Mouse (Mus musculus) megakaryocyte-erythroid progenitor cell, adult 5 weeks (primary cell): ENCODE measurements around the gene Prkcg. TPM values are rescaled to one million over a fixed set of nuclear protein-coding genes. Genes with fewer than 3 reads are reported as not detected.

Experiments used
- polyA plus RNA-seq: library from polyadenylated mRNA; stranded (reverse); fragments of >175 nt; gene quantifications from 2 replicates; pipeline ENCODE4 v1.2.3, GENCODE M21; 2012

Prkcg gene
- 1.00 and 1.2 TPM in 2 replicates for polyA plus RNA-seq

DNA sequence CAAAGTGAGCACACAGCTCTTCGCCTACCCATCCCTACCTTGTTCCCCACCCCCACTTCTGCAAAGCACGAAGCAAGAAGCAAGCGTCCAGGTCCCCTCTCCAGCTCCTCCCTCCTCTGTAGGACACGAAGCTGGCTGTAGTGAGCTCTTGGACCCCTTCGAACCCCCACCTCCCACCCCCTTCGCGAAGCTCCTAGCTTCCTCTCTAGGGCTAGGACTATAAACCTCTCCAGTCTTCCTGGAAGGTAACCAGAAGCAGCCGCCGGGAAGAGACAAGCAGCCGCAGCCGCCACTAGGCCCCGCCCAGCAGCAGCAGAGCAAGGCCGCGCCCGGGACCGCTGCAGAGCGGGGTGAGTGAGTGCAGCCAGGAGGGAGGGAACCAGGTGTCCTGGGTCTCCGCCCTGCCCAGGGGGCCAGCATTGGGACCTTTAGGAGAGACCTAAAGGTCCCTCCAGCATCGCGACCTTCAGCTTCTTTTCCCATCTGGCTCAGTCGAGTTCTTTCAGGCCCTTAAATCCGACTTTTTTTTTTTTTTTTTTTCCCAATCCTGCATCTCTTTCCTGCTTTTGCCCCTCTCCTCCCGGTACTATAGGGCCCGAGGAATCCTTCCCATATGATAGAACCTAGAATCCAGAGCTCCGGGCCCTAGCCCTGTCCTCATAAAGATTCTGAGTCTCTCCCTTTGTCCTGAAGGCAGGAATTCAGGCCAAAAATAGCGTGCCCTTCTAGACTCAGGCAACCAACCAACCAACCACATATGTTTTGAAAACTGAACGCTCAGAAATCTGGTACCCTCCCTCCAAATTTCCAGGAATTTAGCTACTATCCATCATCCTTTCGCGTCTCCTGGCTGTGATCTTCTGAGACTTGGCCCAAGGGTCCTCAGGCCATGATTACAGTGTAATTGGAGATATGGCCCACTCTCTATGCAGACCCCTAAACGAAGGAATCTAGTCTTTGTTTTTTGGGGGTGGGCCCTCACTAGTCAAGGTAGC, at the start of gene Prkcg, which contains the start of gene Myadm:
TSS of gene Prkcg (plus strand) at position 204 of the 995 bp plus-strand sequence.
TSS of gene Myadm (plus strand) at position 105 of the 995 bp plus-strand sequence.

DNA sequence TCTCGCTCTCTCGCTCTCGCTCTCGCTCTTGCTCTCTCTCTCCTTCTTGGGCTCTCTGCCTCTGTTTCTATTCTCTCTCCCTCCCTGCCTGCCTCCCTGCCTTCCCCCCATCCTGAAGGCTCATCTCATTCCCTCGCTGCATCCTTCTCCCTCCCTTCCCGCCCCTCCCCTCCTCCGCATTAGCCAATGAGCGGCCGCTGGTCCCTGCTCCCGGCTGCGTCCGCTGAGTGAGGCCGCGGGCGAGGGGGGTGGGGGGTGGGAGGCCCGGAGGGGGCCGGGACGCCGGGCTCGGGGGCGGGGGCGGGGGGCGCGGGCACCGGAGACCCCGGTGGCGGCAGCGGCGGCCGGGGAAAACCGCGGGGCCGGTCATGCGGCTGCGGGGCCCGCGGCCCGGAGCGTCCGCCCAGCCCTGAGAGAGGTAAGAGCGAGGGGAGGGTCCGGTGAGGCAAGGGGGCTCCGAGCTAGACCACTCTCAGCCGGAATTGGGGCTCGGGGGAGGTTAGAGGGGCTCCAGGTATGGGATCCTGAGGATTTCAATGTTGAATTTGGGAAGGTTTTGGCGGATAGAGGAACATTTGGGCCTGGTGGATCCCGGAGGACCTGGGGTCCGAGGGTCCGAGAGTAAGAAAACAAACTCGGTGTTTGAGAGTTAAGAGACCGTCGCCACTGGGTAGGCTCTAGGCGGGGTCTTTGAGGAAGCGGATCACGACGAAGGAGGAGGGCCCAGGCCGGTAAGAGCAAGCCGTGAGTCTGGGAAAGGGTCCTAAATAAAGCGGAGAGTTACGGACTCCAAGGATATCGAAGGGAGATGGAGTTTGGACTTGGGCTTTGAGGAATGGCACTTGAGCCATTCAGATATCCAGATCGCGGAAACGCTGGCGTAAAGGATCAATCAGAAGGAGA, 43.9 kb downstream of the Prkcg start, which contains the start of gene Cacng7:
TSS of gene Cacng7 (plus strand) at position 337 of the 903 bp plus-strand sequence.

Other genes starting within 250 kb of the Prkcg start
- gene AU018091, start 120.0 kb upstream of the Prkcg start, polyA plus RNA-seq: not detected in 2 replicates
- gene Nlrp12, start 39.4 kb upstream of the Prkcg start, polyA plus RNA-seq: 0.06 and 0.33 TPM in 2 replicates
- gene Myadm, start 99 bp upstream of the Prkcg start, polyA plus RNA-seq: 3.7 TPM in 2 replicates
- 0.05 TPM in 1 of 2 replicates, not detected in the other for gene Cacng7, start 43.8 kb downstream of the Prkcg start, polyA plus RNA-seq
- 0.10 and 0.21 TPM in 2 replicates for gene Cacng8, start 101.5 kb downstream of the Prkcg start, polyA plus RNA-seq
- gene Cacng6, start 135.0 kb downstream of the Prkcg start, polyA plus RNA-seq: not detected in 2 replicates
- gene Tarm1, start 213.4 kb downstream of the Prkcg start, polyA plus RNA-seq: 0.06 and 0.10 TPM in 2 replicates